Comparison of ENCODE assay signal across 8 mouse cellular contexts in genomic region chr1:74415143-74415542, GRCm38 (mm10). TPM values are rescaled to one million over a fixed set of nuclear protein-coding genes. Genes with fewer than 3 reads are reported as not detected.
DNase-seq lines count a peak whose midpoint lies in the region; ATAC-seq and TF ChIP-seq lines count a peak whose summit lies in the region.

No protein-coding gene starts in this region.

- no peak for TF ChIP-seq CTCF in lung, postnatal 0 days (IDR thresholded peaks at IDR 0.05)
- TF ChIP-seq CTCF in lung, adult 2 months (IDR thresholded peaks at IDR 0.05; ENCODE audit: insufficient read depth, low read length): no peak

- no peak overlapping the region for H3K9ac ChIP-seq in lung, postnatal 0 days (replicated peaks; ENCODE audit: low read depth)
- no peak overlapping the region for H3K9ac ChIP-seq in kidney, embryonic 16.5 days (replicated peaks; ENCODE audit: low read length)

- no peak for TF ChIP-seq POLR2A in lung, adult 2 months (IDR thresholded peaks at IDR 0.05; ENCODE audit: borderline replicate concordance, extremely low read depth, low read depth, low read length)

- WGBS in lung, postnatal 0 days: 55% methylated on average over 3 of the region's 4 CpGs
- 48% methylated on average over 4 of the region's 4 CpGs for WGBS in lung, adult 2 months
- WGBS in kidney, embryonic 16.5 days: 34% methylated on average over 4 of the region's 4 CpGs

- no peaks in the 10 kb centered on the region for H3K9me3 ChIP-seq in lung, postnatal 0 days (ENCODE audit: low read length)
- H3K9me3 ChIP-seq in kidney, embryonic 16.5 days (ENCODE audit: low read length): no peaks in the 10 kb centered on the region

- H3K4me2 ChIP-seq in lung, postnatal 0 days (replicated peaks; ENCODE audit: low read depth, low read length): no peak overlapping the region
- H3K4me2 ChIP-seq in kidney, embryonic 16.5 days (replicated peaks; ENCODE audit: low read depth, low read length): no peak overlapping the region

- ATAC-seq in lung, postnatal 0 days: no peak
- peak; percentile 60; the same call in 1 of the 2 replicates for ATAC-seq in kidney, embryonic 16.5 days (ENCODE audit: low FRiP score, low TSS enrichment)

- no peaks in the 10 kb centered on the region for H3K27me3 ChIP-seq in lung, postnatal 0 days (replicated peaks; ENCODE audit: insufficient read depth, low read length)
- no peaks in the 10 kb centered on the region for H3K27me3 ChIP-seq in kidney, embryonic 16.5 days (ENCODE audit: insufficient read depth, low read length)

- no peak overlapping the region for H3K4me3 ChIP-seq in lung, postnatal 0 days (ENCODE audit: low read depth, low read length)
- H3K4me3 ChIP-seq in lung, adult 2 months (replicated peaks; ENCODE audit: extremely low read depth, low read depth, low read length): no peak overlapping the region
- H3K4me3 ChIP-seq in kidney, embryonic 16.5 days (ENCODE audit: low read length): no peak overlapping the region

- intact Hi-C loops in heart, postnatal 14 days (cut with DNase I): no loop called here

- no peaks in the 10 kb centered on the region for H3K36me3 ChIP-seq in lung, postnatal 0 days (ENCODE audit: insufficient read depth, low read length)
- no peaks in the 10 kb centered on the region for H3K36me3 ChIP-seq in kidney, embryonic 16.5 days (ENCODE audit: insufficient read depth, low read length)

- DNase-seq in lung, postnatal 0 days (ENCODE audit: low spot score): peak; percentile 35
- DNase-seq in lung, adult 2 months: no peak
- peak; percentile 54 for DNase-seq in cerebellum, adult 9-11 months
- peak; percentile 29 for DNase-seq in retina, postnatal 1 day
- no peak for DNase-seq in right cerebral cortex, postnatal 25 days
- DNase-seq in heart, postnatal 14 days: no peak
- no peak for DNase-seq in left cerebral cortex, adult 8-10 months (ENCODE audit: low spot score in 2 of 2)

- H3K27ac ChIP-seq in lung, postnatal 0 days (ENCODE audit: low read length): no peak overlapping the region
- H3K27ac ChIP-seq in kidney, embryonic 16.5 days (ENCODE audit: low read length): no peak overlapping the region

- H3K4me1 ChIP-seq in lung, postnatal 0 days (ENCODE audit: insufficient read depth, low read depth, low read length): no peaks in the 10 kb centered on the region
- H3K4me1 ChIP-seq in lung, adult 2 months (ENCODE audit: control insufficient read depth, insufficient read depth, low read length): no peaks in the 10 kb centered on the region
- H3K4me1 ChIP-seq in kidney, embryonic 16.5 days (ENCODE audit: insufficient read depth, low read length): 0 out of 2 replicates have a peak, but pooled peaks cover 12% of the 10 kb centered on the region

- no peak for TF ChIP-seq EP300 in lung, postnatal 0 days (IDR thresholded peaks at IDR 0.05)

RNA-seq across cellular contexts. Expression of gene Vil1, which starts 6.0 kb away (rescaled TPM):
- polyA plus RNA-seq in lung, postnatal 0 days (2015; fragmentation: Nextera tagmentation; extraction: Ambion mirVana): 0.75 and 1.3 TPM in 2 replicates
- polyA plus RNA-seq in lung, adult 2 months (2012; rRNA removed): 0.31 and 1.1 TPM in 2 replicates
- polyA plus RNA-seq in kidney, embryonic 16.5 days (2015; fragmentation: Nextera tagmentation; extraction: Ambion mirVana): 17.5 and 18.0 TPM in 2 replicates
- total RNA-seq in heart, postnatal 14 days (2021): under 1 TPM; 0.65 to 0.83 TPM
- under 1 TPM; 0.57 to 0.74 (median 0.64) TPM for total RNA-seq in left cerebral cortex, adult 8-10 months (2022)

RNA-seq across cellular contexts. Expression of gene Ctdsp1, which starts 23.8 kb away (rescaled TPM):
- polyA plus RNA-seq in lung, postnatal 0 days (2015; fragmentation: Nextera tagmentation; extraction: Ambion mirVana): 72.5 and 75.0 TPM in 2 replicates
- polyA plus RNA-seq in lung, adult 2 months (2012; rRNA removed): 197 and 200 TPM in 2 replicates
- polyA plus RNA-seq in kidney, embryonic 16.5 days (2015; fragmentation: Nextera tagmentation; extraction: Ambion mirVana): 91.1 and 94.0 TPM in 2 replicates
- 100 to 1,000 TPM; 106 to 118 TPM for total RNA-seq in heart, postnatal 14 days (2021)
- 10 to 100 TPM; 27.2 to 33.7 (median 29.5) TPM for total RNA-seq in left cerebral cortex, adult 8-10 months (2022)

RNA-seq across cellular contexts. Expression of gene Slc11a1, which starts 40.1 kb away (rescaled TPM):
- polyA plus RNA-seq in lung, postnatal 0 days (2015; fragmentation: Nextera tagmentation; extraction: Ambion mirVana): 4.6 and 4.8 TPM in 2 replicates
- 33.3 and 41.8 TPM in 2 replicates for polyA plus RNA-seq in lung, adult 2 months (2012; rRNA removed)
- 4.5 and 5.4 TPM in 2 replicates for polyA plus RNA-seq in kidney, embryonic 16.5 days (2015; fragmentation: Nextera tagmentation; extraction: Ambion mirVana)
- total RNA-seq in heart, postnatal 14 days (2021): 1 to 10 TPM; 2.7 to 4.1 TPM
- total RNA-seq in left cerebral cortex, adult 8-10 months (2022): 10 to 100 TPM in 2 of 4 experiments, 1 to 10 TPM in 2; 3.8 to 35.1 (median 15.5) TPM

RNA-seq across cellular contexts. Expression of gene Catip, which starts 53.2 kb away (rescaled TPM):
- polyA plus RNA-seq in lung, postnatal 0 days (2015; fragmentation: Nextera tagmentation; extraction: Ambion mirVana): 3.4 and 5.1 TPM in 2 replicates
- polyA plus RNA-seq in lung, adult 2 months (2012; rRNA removed): 10.2 TPM in 2 replicates
- polyA plus RNA-seq in kidney, embryonic 16.5 days (2015; fragmentation: Nextera tagmentation; extraction: Ambion mirVana): 0.50 and 0.53 TPM in 2 replicates
- total RNA-seq in heart, postnatal 14 days (2021): under 1 TPM; 0.12 to 0.67 TPM
- 1 to 10 TPM; 1.4 to 2.5 (median 1.8) TPM for total RNA-seq in left cerebral cortex, adult 8-10 months (2022)

Comparison
In these comparisons a context has a peak if more than half of its experiments do, and no peak if none do; other contexts are left out.
1. DNase-seq: peak in lung, postnatal 0 days (single experiment), cerebellum, adult 9-11 months (single experiment) and retina, postnatal 1 day (single experiment); none in lung, adult 2 months (single experiment), right cerebral cortex, postnatal 25 days (single experiment), heart, postnatal 14 days (0 of 2) and left cerebral cortex, adult 8-10 months (0 of 2).